Mouse (Mus musculus) inflammation-experienced regulatory T-cells, adult 6 months (primary cell): ENCODE measurements around the gene Serbp1. TPM values are rescaled to one million over a fixed set of nuclear protein-coding genes. Genes with fewer than 3 reads are reported as not detected.

Experiments
- ATAC-seq: one replicate; pipeline ENCODE4 v1.8.0; 2017
- polyA plus RNA-seq, 3 experiments: library from polyadenylated mRNA; unstranded; fragments of 100-300 nt; shearing (Covaris generic); gene quantifications; one replicate each; pipeline ENCODE4 v1.2.1; 2017

Serbp1 gene
- polyA plus RNA-seq, 3 experiments from 2014 or later, result 239 to 299 (median 256) TPM

- no peak for ATAC-seq
Measured at GRCm38 (mm10) chr6:67236491-67237234, 1.3 kb upstream of the Serbp1 start.

- no peak for ATAC-seq
Measured at GRCm38 (mm10) chr6:67241263-67241662, 3.3 kb downstream of the Serbp1 start.

GRCm38 (mm10) chr6:67243765-67244420 lies 5.9 kb downstream of the Serbp1 start:
- ATAC-seq, result no peak

GRCm38 (mm10) chr6:67244451-67244850 lies 6.5 kb downstream of the Serbp1 start:
- ATAC-seq, result no peak

GRCm38 (mm10) chr6:67251095-67251494 lies 13.1 kb downstream of the Serbp1 start:
- no peak for ATAC-seq

- no peak for ATAC-seq
Measured at GRCm38 (mm10) chr6:67264935-67265334, 27.0 kb downstream of the Serbp1 start.

- ATAC-seq, result peak; percentile 33
Measured at GRCm38 (mm10) chr6:67266159-67266657, 28.2 kb downstream of the Serbp1 start.

- ATAC-seq, result peak; percentile 92
Measured at GRCm38 (mm10) chr6:67266664-67267407, 28.9 kb downstream of the Serbp1 start.

- peak; percentile 9 for ATAC-seq
Measured at GRCm38 (mm10) chr6:67267408-67268244, 29.6 kb downstream of the Serbp1 start.

- no peak for ATAC-seq
Measured at GRCm38 (mm10) chr6:67268245-67268612, 30.3 kb downstream of the Serbp1 start.

- ATAC-seq, result no peak
Measured at GRCm38 (mm10) chr6:67268983-67269382, 31.0 kb downstream of the Serbp1 start.

- ATAC-seq, result no peak
Measured at GRCm38 (mm10) chr6:67269459-67269858, 31.5 kb downstream of the Serbp1 start.

GRCm38 (mm10) chr6:67277944-67278343 lies 40.0 kb downstream of the Serbp1 start:
- ATAC-seq, result no peak

GRCm38 (mm10) chr6:67281614-67282197 lies 43.7 kb downstream of the Serbp1 start:
- no peak for ATAC-seq

GRCm38 (mm10) chr6:67282897-67283296 lies 44.9 kb downstream of the Serbp1 start:
- ATAC-seq, result no peak

- peak; percentile 15 for ATAC-seq
Measured at GRCm38 (mm10) chr6:67292042-67292623, 54.2 kb downstream of the Serbp1 start.

- ATAC-seq, result peak; percentile 34
Measured at GRCm38 (mm10) chr6:67296126-67296525, 58.1 kb downstream of the Serbp1 start.

- ATAC-seq, result no peak
Measured at GRCm38 (mm10) chr6:67298742-67299141, 60.8 kb downstream of the Serbp1 start.

- ATAC-seq, result no peak
Measured at GRCm38 (mm10) chr6:67300300-67300699, 62.3 kb downstream of the Serbp1 start.

GRCm38 (mm10) chr6:67300710-67301163 lies 62.8 kb downstream of the Serbp1 start:
- ATAC-seq, result no peak

- no peak for ATAC-seq
Measured at GRCm38 (mm10) chr6:67301230-67301629, 63.3 kb downstream of the Serbp1 start.
